Mouse (Mus musculus) kidney, postnatal 0 days (tissue): Measurements from ENCODE around the gene C1qtnf1. TPM values are rescaled to one million over a fixed set of nuclear protein-coding genes. Genes with fewer than 3 reads are reported as not detected.

Experiments
- ATAC-seq: fragments of 200-750 bp; cut with Nextera tagmentation; replicated peaks from 2 replicates; pipeline ENCODE4 v1.8.0; 2017; ENCODE audit warnings: low read depth, moderate number of reproducible peaks, moderate TSS enrichment, moderate library complexity; ENCODE audit not compliant: low FRiP score
- DNase-seq: peaks from one replicate; pipeline ENCODE4 v3.0.0-alpha.2; 2016; ENCODE audit warnings: low spot score
- H3K27ac ChIP-seq: fragments of 300-500 bp; sonication (generic); 2 replicates; pipeline ENCODE4 v1.5.1; 2014; ENCODE audit warnings: mild to moderate bottlenecking
- H3K27me3 ChIP-seq: fragments of 300-500 bp; sonication (generic); 2 replicates; pipeline ENCODE4 v1.6.1; 2014; ENCODE audit warnings: low read length, mixed read lengths; ENCODE audit not compliant: insufficient read depth
- H3K36me3 ChIP-seq: fragments of 300-500 bp; sonication (generic); 2 replicates; pipeline ENCODE4 v1.6.1; 2014; ENCODE audit warnings: low read length, mixed read lengths; ENCODE audit not compliant: insufficient read depth
- H3K4me1 ChIP-seq: fragments of 300-500 bp; sonication (generic); replicated peaks from 2 replicates; pipeline ENCODE4 v1.6.1; 2014; ENCODE audit warnings: antibody characterized with exemption, low read length, mixed read lengths; ENCODE audit not compliant: insufficient read depth
- H3K4me2 ChIP-seq: fragments of 300-500 bp; sonication (generic); 2 replicates; pipeline ENCODE4 v1.6.1; 2014; ENCODE audit warnings: mild to moderate bottlenecking, low read length, moderate library complexity, mixed read lengths
- H3K4me3 ChIP-seq: fragments of 300-500 bp; sonication (generic); replicated peaks from 2 replicates; pipeline ENCODE4 v1.5.1; 2014; ENCODE audit warnings: low read depth, low read length
- H3K9ac ChIP-seq: fragments of 300-500 bp; sonication (generic); 2 replicates; pipeline ENCODE4 v1.6.1; 2014; ENCODE audit warnings: low read depth, low read length
- H3K9me3 ChIP-seq: fragments of 300-500 bp; sonication (generic); replicated peaks from 2 replicates; pipeline ENCODE4 v1.6.1; 2016; ENCODE audit warnings: low read length, inconsistent platforms, mixed read lengths
- CTCF ChIP-seq: IDR thresholded peaks from 2 replicates; pipeline ENCODE4 v1.5.1; 2016; ENCODE audit warnings: antibody characterized with exemption, low read depth, mild to moderate bottlenecking, moderate library complexity
- WGBS: fragments of 180-500 bp; shearing (Covaris S2); extraction: QIAGEN DNeasy Blood & Tissue Kit; methylation state at CpG from one replicate; pipeline ENCODE4 v1.1.7; 2014; 5-methylcytosine and 5-hydroxymethylcytosine counted together
- polyA plus RNA-seq: library from polyadenylated mRNA; unstranded; fragments of >200 nt; fragmentation: Nextera tagmentation; extraction: Ambion mirVana; gene quantifications from 2 replicates; pipeline ENCODE4 v1.2.1, GENCODE M21; 2015

The C1qtnf1 gene
- polyA plus RNA-seq, 1 experiment from 2014 or later = 15.0 TPM

DNA sequence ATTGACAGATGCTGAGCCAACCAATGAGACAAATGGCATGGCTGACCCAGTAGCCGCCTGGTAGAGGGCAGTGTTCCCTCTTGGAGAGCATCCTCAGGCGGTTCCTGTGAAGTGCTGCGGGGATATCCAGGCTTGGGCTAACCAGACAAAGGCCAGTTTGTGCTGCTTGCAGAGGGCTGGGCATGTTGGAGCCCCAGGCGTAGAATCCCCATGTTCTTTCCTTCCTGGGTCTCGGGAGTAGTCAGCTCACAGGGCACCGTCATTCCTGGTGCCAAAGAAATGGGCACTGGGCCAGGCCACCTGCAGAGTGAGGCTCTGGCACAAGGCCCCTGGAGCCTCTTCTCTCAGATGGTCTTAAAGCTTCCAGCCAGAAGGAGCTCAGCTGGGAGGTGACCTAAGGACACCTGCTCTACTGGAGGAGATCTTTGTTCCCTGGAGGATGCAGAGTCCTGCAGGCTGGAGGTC lies 8.5 kb downstream of the C1qtnf1 start:
- H3K36me3 ChIP-seq = no peaks in the 10 kb centered on the region
- H3K4me2 ChIP-seq = no peak overlapping the region
- H3K9me3 ChIP-seq = no peaks in the 10 kb centered on the region
- H3K27ac ChIP-seq = peak overlapping the region; percentile 15; the same call in 1 of the 2 replicates
- no peaks in the 10 kb centered on the region for H3K27me3 ChIP-seq
- H3K4me3 ChIP-seq = no peak overlapping the region
- TF ChIP-seq CTCF = peak; percentile 43
- no peak for ATAC-seq
- no peak overlapping the region for H3K9ac ChIP-seq
- no peak for DNase-seq
- peaks cover 15% of the 10 kb centered on the region; the same call in 1 of the 2 replicates for H3K4me1 ChIP-seq
- 51% methylated on average over 6 of the region's 6 CpGs for WGBS

DNA sequence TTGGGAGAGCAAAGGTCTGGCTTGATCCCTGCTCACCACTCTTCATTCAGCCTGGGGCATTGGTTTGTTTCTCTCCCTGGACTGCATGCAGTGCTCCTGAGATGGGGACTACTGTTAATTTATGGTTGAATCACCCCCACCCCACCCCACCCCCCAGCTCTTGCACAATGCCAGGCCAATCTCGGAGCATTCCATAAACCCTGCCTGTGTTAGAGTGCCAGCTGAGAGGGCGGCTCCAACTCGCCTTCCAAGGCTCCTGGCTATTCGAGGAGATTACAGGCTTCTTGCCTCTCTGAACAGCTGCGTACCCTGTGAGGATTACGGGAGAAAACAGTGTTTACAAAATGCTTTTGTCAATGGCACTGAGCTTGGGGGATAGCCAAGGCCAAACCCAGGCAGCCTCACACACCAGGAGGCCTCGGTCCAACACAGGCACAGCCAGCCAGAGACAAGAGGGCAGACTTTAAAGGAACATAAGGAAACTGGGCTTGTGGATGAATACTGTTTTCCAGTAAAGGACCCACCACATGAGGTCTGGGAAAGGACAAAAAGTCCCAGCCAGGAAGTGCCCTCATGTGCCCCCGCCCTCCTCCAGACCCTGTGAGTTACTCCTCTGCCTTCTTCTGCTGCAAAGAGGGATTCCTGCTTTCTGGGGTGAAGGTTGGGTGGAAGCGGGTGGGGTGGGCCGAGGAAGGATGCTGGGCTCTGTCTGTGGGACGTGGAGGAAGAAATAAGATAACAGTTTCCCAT lies 10.8 kb downstream of the C1qtnf1 start:
- no peak overlapping the region for H3K4me3 ChIP-seq
- no peak for TF ChIP-seq CTCF
- no peaks in the 10 kb centered on the region for H3K36me3 ChIP-seq
- H3K9me3 ChIP-seq = no peaks in the 10 kb centered on the region
- no peak for ATAC-seq
- no peak for DNase-seq
- H3K9ac ChIP-seq = no peak overlapping the region
- WGBS = 30% methylated on average over 11 of the region's 11 CpGs
- 0 out of 2 replicates have a peak, but pooled peaks cover 15% of the 10 kb centered on the region for H3K4me1 ChIP-seq
- no peaks in the 10 kb centered on the region for H3K27me3 ChIP-seq
- H3K4me2 ChIP-seq = no peak overlapping the region
- no peak overlapping the region for H3K27ac ChIP-seq

DNA sequence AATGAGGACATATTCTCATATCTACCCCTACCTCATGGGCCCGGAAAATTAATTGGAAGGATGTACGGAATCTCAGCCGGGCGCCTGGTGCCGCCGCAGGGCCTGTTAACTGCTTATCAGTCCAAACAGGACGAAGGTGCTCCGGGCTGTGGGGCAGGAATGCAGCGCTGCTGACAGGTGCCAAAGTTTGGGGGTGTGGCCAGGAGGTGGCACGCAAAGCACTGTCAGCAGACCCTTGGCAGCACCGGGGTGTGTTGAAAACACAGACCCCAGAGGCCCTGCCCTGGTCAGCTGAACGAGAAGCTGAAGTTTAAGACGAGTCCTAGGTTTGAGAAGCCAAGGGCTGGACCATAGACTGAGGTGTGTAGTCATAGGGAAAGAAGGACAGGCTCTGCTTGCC lies 14.7 kb downstream of the C1qtnf1 start:
- no peak overlapping the region for H3K27ac ChIP-seq
- H3K9me3 ChIP-seq = no peaks in the 10 kb centered on the region
- no peak overlapping the region for H3K4me2 ChIP-seq
- no peak overlapping the region for H3K4me3 ChIP-seq
- H3K27me3 ChIP-seq = no peaks in the 10 kb centered on the region
- H3K4me1 ChIP-seq = 0 out of 2 replicates have a peak, but pooled peaks cover 11% of the 10 kb centered on the region
- ATAC-seq = no peak
- H3K9ac ChIP-seq = no peak overlapping the region
- TF ChIP-seq CTCF = no peak
- DNase-seq = no peak
- no peaks in the 10 kb centered on the region for H3K36me3 ChIP-seq
- 77% methylated on average over 13 of the region's 13 CpGs for WGBS

DNA sequence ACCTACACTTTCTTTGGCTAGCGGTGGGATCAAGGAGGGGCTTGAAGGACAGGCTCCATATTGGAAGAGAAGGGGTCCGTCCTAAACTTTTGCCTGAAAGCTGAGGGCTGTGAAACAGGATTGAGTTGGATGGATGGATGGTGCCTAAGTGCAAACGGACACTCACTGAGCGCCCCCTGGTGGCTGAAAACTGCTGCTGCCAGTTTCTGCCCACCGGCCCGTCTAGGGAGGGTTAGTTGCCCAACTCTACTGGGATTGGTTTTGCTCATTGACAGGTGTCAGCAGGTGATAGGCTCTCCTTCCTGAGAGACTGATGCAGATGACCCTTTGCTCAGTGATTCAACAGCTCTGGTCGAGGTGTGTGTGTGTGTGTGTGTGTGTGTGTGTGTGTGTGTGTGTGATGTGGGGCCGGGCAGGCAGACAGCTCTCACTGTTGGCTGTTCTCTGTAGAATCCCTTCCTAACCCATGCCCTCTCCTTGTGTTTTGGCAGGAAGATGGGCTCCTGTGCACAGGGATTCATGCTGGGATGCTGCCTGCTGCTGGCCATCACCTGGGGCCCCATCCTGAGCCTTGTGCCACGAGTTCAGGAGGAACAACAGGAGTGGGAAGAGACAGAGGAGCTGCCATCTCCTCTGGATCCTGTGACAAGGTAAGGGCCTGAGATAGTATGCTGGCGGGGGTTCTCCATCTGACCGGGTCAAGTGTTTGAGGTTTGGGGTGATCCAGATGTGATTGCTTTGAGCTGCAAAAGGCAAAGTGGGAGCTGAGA lies 15.4 kb downstream of the C1qtnf1 start:
- Histone ChIP-seq H3K36me3 (no peaks in the 10 kb centered on the region), H3K4me1 (0 out of 2 replicates have a peak, but pooled peaks cover 9% of the 10 kb centered on the region), H3K4me2 (no peak overlapping the region), H3K4me3 (no peak overlapping the region), H3K9ac (no peak overlapping the region), H3K27me3 (no peaks in the 10 kb centered on the region), H3K27ac (no peak overlapping the region), H3K9me3 (no peaks in the 10 kb centered on the region)
- peak; percentile 89 for DNase-seq
- ATAC-seq = peak; percentile 53
- WGBS = 35% methylated on average over 11 of the region's 11 CpGs
- TF ChIP-seq CTCF = peak; percentile 96

DNA sequence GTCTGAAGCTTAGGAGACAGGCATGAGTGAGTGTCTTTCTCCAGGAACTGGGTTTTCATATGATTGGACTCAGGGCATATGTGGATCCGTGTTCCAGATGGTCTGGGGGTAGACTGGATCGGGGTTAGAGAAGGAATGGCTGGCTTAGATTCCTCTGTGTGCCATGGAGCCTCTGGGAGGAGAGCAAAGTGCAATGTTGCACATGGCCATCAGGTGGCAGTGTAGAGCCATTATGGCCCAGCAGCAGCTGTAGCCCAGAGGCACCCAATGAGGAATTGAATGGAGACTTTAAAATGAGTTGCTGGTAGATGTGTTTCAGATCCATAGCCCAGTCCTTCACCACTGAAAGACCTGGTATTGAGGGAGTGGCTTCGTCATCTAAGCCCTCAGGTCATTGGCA lies 17.8 kb downstream of the C1qtnf1 start:
- Histone ChIP-seq H3K9ac (no peak overlapping the region), H3K4me1 (no peaks in the 10 kb centered on the region), H3K27ac (no peak overlapping the region), H3K4me2 (no peak overlapping the region), H3K4me3 (no peak overlapping the region), H3K36me3 (no peaks in the 10 kb centered on the region), H3K9me3 (no peaks in the 10 kb centered on the region), H3K27me3 (no peaks in the 10 kb centered on the region)
- DNase-seq (peak; percentile 86), ATAC-seq (no peak)
- TF ChIP-seq CTCF = peak; percentile 98
- 10% methylated on average over 3 of the region's 3 CpGs for WGBS

DNA sequence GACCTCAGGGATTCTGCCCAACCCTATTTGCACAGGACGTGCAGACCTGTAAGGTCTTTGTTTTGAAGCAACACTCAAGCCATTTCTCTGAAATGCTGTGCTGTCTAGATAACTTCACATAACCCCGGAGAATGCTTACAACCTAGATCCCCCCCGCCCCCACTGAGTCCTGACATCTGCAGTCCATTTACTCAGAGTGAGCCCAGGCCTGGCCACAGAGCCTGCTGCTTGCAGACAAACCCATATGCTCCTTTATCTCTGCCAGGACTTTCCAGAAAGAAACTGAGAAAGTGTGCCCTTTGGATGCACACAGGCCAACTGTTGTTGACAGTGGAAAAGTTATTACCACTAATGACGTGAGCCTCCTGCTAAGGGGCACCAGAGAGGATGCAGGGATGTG lies 19.3 kb downstream of the C1qtnf1 start:
- H3K4me3 ChIP-seq = no peak overlapping the region
- H3K9ac ChIP-seq = no peak overlapping the region
- H3K27me3 ChIP-seq = no peaks in the 10 kb centered on the region
- no peak for TF ChIP-seq CTCF
- H3K27ac ChIP-seq = no peak overlapping the region
- no peaks in the 10 kb centered on the region for H3K36me3 ChIP-seq
- H3K9me3 ChIP-seq = no peaks in the 10 kb centered on the region
- DNase-seq (no peak), ATAC-seq (no peak)
- H3K4me2 ChIP-seq = no peak overlapping the region
- WGBS = 66% methylated on average over 4 of the region's 4 CpGs
- no peaks in the 10 kb centered on the region for H3K4me1 ChIP-seq
